In the genomic region with DNA sequence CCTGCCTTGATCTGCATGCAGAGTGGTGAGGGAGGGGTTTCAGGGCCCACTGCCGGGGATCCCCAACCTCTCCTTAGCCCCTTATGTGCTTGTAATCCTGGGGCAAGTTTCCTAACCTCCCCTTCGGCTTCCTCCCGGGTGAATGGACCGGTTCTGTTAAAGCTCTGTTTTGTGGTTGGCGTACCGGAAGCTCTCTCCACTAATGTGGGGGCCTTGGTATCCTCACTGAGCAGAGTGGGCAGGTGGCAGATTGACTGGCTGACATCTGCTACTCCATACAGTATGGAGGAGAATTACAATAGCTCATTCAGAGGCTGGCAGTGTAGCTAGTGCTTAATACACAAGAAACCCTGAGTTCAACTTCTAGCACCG, we compare ENCODE assay signal across 8 mouse cellular contexts. TPM values are rescaled to one million over a fixed set of nuclear protein-coding genes. Genes with fewer than 3 reads are reported as not detected.
DNase-seq lines count a peak whose midpoint lies in the region; ATAC-seq and TF ChIP-seq lines count a peak whose summit lies in the region.

No protein-coding gene starts in this region.

- 0 out of 2 replicates have a peak, but pooled peaks have one; percentile 27 for ATAC-seq in kidney, embryonic 15.5 days (replicated peaks; ENCODE audit: low FRiP score)
- peak; percentile 65 for ATAC-seq in forebrain, embryonic 15.5 days (replicated peaks)
- peak; percentile 5; the same call in 1 of the 2 replicates for ATAC-seq in stomach, embryonic 15.5 days (ENCODE audit: insufficient read depth, low FRiP score, low read depth)

- peak overlapping the region; percentile 90 for H3K9ac ChIP-seq in kidney, embryonic 15.5 days
- peak overlapping the region; percentile 95 for H3K9ac ChIP-seq in forebrain, embryonic 15.5 days (replicated peaks)
- H3K9ac ChIP-seq in stomach, embryonic 15.5 days: peak overlapping the region; percentile 72

- H3K79me2 ChIP-seq in macrophage (ENCODE audit: inconsistent target): peaks cover 53% of the 10 kb centered on the region

- H3K4me2 ChIP-seq in kidney, embryonic 15.5 days: peak overlapping the region; percentile 62
- H3K4me2 ChIP-seq in forebrain, embryonic 15.5 days (replicated peaks): peak overlapping the region; percentile 62
- peak overlapping the region; percentile 71 for H3K4me2 ChIP-seq in stomach, embryonic 15.5 days

- no peaks in the 10 kb centered on the region for H3K9me3 ChIP-seq in kidney, embryonic 15.5 days (replicated peaks)
- H3K9me3 ChIP-seq in forebrain, embryonic 15.5 days: no peaks in the 10 kb centered on the region
- H3K9me3 ChIP-seq in stomach, embryonic 15.5 days: no peaks in the 10 kb centered on the region

- H3K27me3 ChIP-seq in kidney, embryonic 15.5 days: no peaks in the 10 kb centered on the region
- no peaks in the 10 kb centered on the region for H3K27me3 ChIP-seq in forebrain, embryonic 15.5 days
- no peaks in the 10 kb centered on the region for H3K27me3 ChIP-seq in stomach, embryonic 15.5 days (replicated peaks)

- H3K4me1 ChIP-seq in kidney, embryonic 15.5 days: peaks cover 21% of the 10 kb centered on the region
- no peaks in the 10 kb centered on the region; the same call in 1 of the 2 replicates for H3K4me1 ChIP-seq in bone marrow, adult 2 months (ENCODE audit: control insufficient read depth, insufficient read depth, low read length)
- H3K4me1 ChIP-seq in forebrain, embryonic 15.5 days: peaks cover 20% of the 10 kb centered on the region
- H3K4me1 ChIP-seq in stomach, embryonic 15.5 days: peaks cover 16% of the 10 kb centered on the region

- peaks cover 4% of the 10 kb centered on the region; the same call in 1 of the 2 replicates for H3K36me3 ChIP-seq in kidney, embryonic 15.5 days
- H3K36me3 ChIP-seq in forebrain, embryonic 15.5 days: no peaks in the 10 kb centered on the region
- no peaks in the 10 kb centered on the region for H3K36me3 ChIP-seq in macrophage (ENCODE audit: inconsistent target)
- no peaks in the 10 kb centered on the region for H3K36me3 ChIP-seq in stomach, embryonic 15.5 days

- 3% methylated on average over 7 of the region's 7 CpGs for WGBS in kidney, embryonic 15.5 days
- WGBS in bone marrow, adult 2 months: 3% methylated on average over 7 of the region's 7 CpGs
- WGBS in forebrain, embryonic 15.5 days: under 1% methylated on average over 7 of the region's 7 CpGs
- WGBS in macrophage (ENCODE audit: missing documents): 2% methylated on average over 7 of the region's 7 CpGs
- whole genome bisulfite sequencing in stomach, embryonic 15.5 days: 5% methylated on average over 7 of the region's 7 CpGs

- H3K27ac ChIP-seq in kidney, embryonic 15.5 days: peak overlapping the region; percentile 90
- no peak overlapping the region for H3K27ac ChIP-seq in bone marrow, adult 2 months (ENCODE audit: control insufficient read depth, insufficient read depth, low read depth, low read length, poor library complexity)
- H3K27ac ChIP-seq in forebrain, embryonic 15.5 days (replicated peaks): peak overlapping the region; percentile 90
- H3K27ac ChIP-seq in macrophage: no peak overlapping the region
- peak overlapping the region; percentile 85 for H3K27ac ChIP-seq in stomach, embryonic 15.5 days

- H3K4me3 ChIP-seq in kidney, embryonic 15.5 days (replicated peaks): peak overlapping the region; percentile 93
- H3K4me3 ChIP-seq in bone marrow, adult 2 months (replicated peaks; ENCODE audit: control insufficient read depth, low read depth, low read length): peak overlapping the region; percentile 68
- peak overlapping the region; percentile 96 for H3K4me3 ChIP-seq in forebrain, embryonic 15.5 days
- peak overlapping the region; percentile 55 for H3K4me3 ChIP-seq in macrophage (ENCODE audit: inconsistent target)
- peak overlapping the region; percentile 77 for H3K4me3 ChIP-seq in stomach, embryonic 15.5 days (replicated peaks)

- no peak for TF ChIP-seq POLR2A in bone marrow, adult 2 months (IDR thresholded peaks at IDR 0.05; ENCODE audit: borderline replicate concordance, control insufficient read depth, low read depth, low read length)

- no peak for TF ChIP-seq CTCF in bone marrow, adult 2 months (IDR thresholded peaks at IDR 0.05; ENCODE audit: control insufficient read depth, insufficient read depth, low read length)

- DNase-seq in kidney, adult 11 months: no peak
- peak; percentile 69 to 86 for DNase-seq in layer of hippocampus, adult 18-20 months (ENCODE audit: low spot score in 2 of 2)
- DNase-seq in adipocyte (ENCODE audit: low spot score): no peak

RNA-seq across cellular contexts. Expression of gene Glrx3, which starts 0.8 kb away (rescaled TPM):
- polyA plus RNA-seq in kidney, embryonic 15.5 days (2015; fragmentation: Nextera tagmentation; extraction: Ambion mirVana): 251 and 262 TPM in 2 replicates
- 23.8 and 71.7 TPM in 2 replicates for polyA plus RNA-seq in bone marrow, adult 2 months (2011; ENCODE audit: insufficient read depth, insufficient read length, low replicate concordance, missing spikeins)
- 259 and 261 TPM in 2 replicates for polyA plus RNA-seq in forebrain, embryonic 15.5 days (2015; fragmentation: Nextera tagmentation; extraction: Ambion mirVana)
- 10 to 100 TPM; 93.1 to 98.4 TPM for total RNA-seq in layer of hippocampus, adult 18-20 months (2021)
- total RNA-seq in macrophage (2018; cell fraction: chromatin; rRNA removed): 10 to 100 TPM; 10.4 to 49.8 (median 29.3) TPM
- 10 to 100 TPM; 47.1 to 73.6 (median 61.3) TPM for total RNA-seq in macrophage (2018; cell fraction: cytosol; rRNA removed)
- 10 to 100 TPM; 14.5 to 47.4 (median 22.8) TPM for total RNA-seq in macrophage (2018; cell fraction: nucleus; rRNA removed)
- polyA plus RNA-seq in macrophage (2018): 51.9 to 94.9 TPM (median 81.9 TPM) in 3 replicates
- polyA plus RNA-seq in stomach, embryonic 15.5 days (2015; fragmentation: Nextera tagmentation; extraction: Ambion mirVana): 196 and 223 TPM in 2 replicates

RNA-seq across cellular contexts. Expression of gene 9430038I01Rik, which starts 27.6 kb away (rescaled TPM):
- 23.4 and 25.9 TPM in 2 replicates for polyA plus RNA-seq in kidney, embryonic 15.5 days (2015; fragmentation: Nextera tagmentation; extraction: Ambion mirVana)
- 7.9 and 8.3 TPM in 2 replicates for polyA plus RNA-seq in bone marrow, adult 2 months (2011; ENCODE audit: insufficient read depth, insufficient read length, low replicate concordance, missing spikeins)
- polyA plus RNA-seq in forebrain, embryonic 15.5 days (2015; fragmentation: Nextera tagmentation; extraction: Ambion mirVana): 9.8 and 11.6 TPM in 2 replicates
- 1 to 10 TPM; 2.9 to 3.4 TPM for total RNA-seq in layer of hippocampus, adult 18-20 months (2021)
- total RNA-seq in macrophage (2018; cell fraction: chromatin; rRNA removed): 10 to 100 TPM in 11 of 26 experiments, 1 to 10 TPM in 15; 1.3 to 18.1 (median 9.3) TPM
- total RNA-seq in macrophage (2018; cell fraction: cytosol; rRNA removed): 10 to 100 TPM in 16 of 26 experiments, 1 to 10 TPM in 10; 5.1 to 13.3 (median 11.0) TPM
- 10 to 100 TPM in 14 of 26 experiments, 1 to 10 TPM in 12; 2.7 to 18.2 (median 10.6) TPM for total RNA-seq in macrophage (2018; cell fraction: nucleus; rRNA removed)
- 6.7 to 15.0 TPM (median 10.6 TPM) in 3 replicates for polyA plus RNA-seq in macrophage (2018)
- 23.2 and 26.1 TPM in 2 replicates for polyA plus RNA-seq in stomach, embryonic 15.5 days (2015; fragmentation: Nextera tagmentation; extraction: Ambion mirVana)

Comparison
In these comparisons a context has a peak if more than half of its experiments do, and no peak if none do; other contexts are left out.
1. ATAC-seq: peak in every context shown above with its lines; median percentile 65 in forebrain, embryonic 15.5 days; 27 in kidney, embryonic 15.5 days; 5 in stomach, embryonic 15.5 days.
2. H3K27ac ChIP-seq: peak in kidney, embryonic 15.5 days (single experiment), forebrain, embryonic 15.5 days (single experiment) and stomach, embryonic 15.5 days (single experiment); none in bone marrow, adult 2 months (single experiment) and macrophage (single experiment).
3. DNase-seq: peak in layer of hippocampus, adult 18-20 months (2 of 2); none in kidney, adult 11 months (single experiment) and adipocyte (single experiment).
4. Peak in every context shown above with its lines, with median percentiles within 50 percentile points of each other: H3K4me2 ChIP-seq, H3K4me3 ChIP-seq and H3K9ac ChIP-seq.